Mouse (Mus musculus): Measurements from ENCODE around the gene Adipoq.

Adipoq gene

GRCm38 (mm10) chr16:23114339-23115171 is 31.8 kb upstream of the Adipoq start:
- intact Hi-C loops (cut with DNase I): no loop called here

- intact Hi-C loops (cut with DNase I): no loop called here
Observed at GRCm38 (mm10) chr16:23115486-23115885, 30.9 kb upstream of the Adipoq start.

GRCm38 (mm10) chr16:23117173-23117572 is 29.2 kb upstream of the Adipoq start:
- intact Hi-C loops (cut with DNase I): no loop called here

GRCm38 (mm10) chr16:23122446-23122845 is 23.9 kb upstream of the Adipoq start:
- intact Hi-C loops (cut with DNase I): loop anchor here (10.0 kb wide), 1 partner anchor 258 kb away; no protein-coding TSS in a partner anchor

- intact Hi-C loops (cut with DNase I): loop anchor here (10.0 kb wide), 1 partner anchor 258 kb away; no protein-coding TSS in a partner anchor
Observed at GRCm38 (mm10) chr16:23123104-23123503, 23.2 kb upstream of the Adipoq start.

GRCm38 (mm10) chr16:23124398-23124797 is 21.9 kb upstream of the Adipoq start:
- intact Hi-C loops (cut with DNase I): loop anchor here (10.0 kb wide), 1 partner anchor 260 kb away; no protein-coding TSS in a partner anchor

GRCm38 (mm10) chr16:23127311-23127672 is 19.0 kb upstream of the Adipoq start:
- intact Hi-C loops (cut with DNase I): loop anchor here (10.0 kb wide), 1 partner anchor 262 kb away; no protein-coding TSS in a partner anchor

- intact Hi-C loops (cut with DNase I): loop anchor here (10.0 kb wide), 1 partner anchor 263 kb away; no protein-coding TSS in a partner anchor
Observed at GRCm38 (mm10) chr16:23127673-23128375, 18.5 kb upstream of the Adipoq start, which contains the start of gene Rfc4. Gene Rfc4, minus strand, starts transcription at chr16:23127737.

GRCm38 (mm10) chr16:23130303-23130702 is 16.0 kb upstream of the Adipoq start:
- intact Hi-C loops (cut with DNase I): no loop called here

- intact Hi-C loops (cut with DNase I): no loop called here
Observed at GRCm38 (mm10) chr16:23132336-23132735, 14.0 kb upstream of the Adipoq start.

GRCm38 (mm10) chr16:23135421-23136149 is 10.8 kb upstream of the Adipoq start:
- intact Hi-C loops (cut with DNase I): loop anchor here (1.0 kb wide), 1 partner anchor 47 kb away; no protein-coding TSS in a partner anchor

- intact Hi-C loops (cut with DNase I): no loop called here
Observed at GRCm38 (mm10) chr16:23136406-23136970, 9.8 kb upstream of the Adipoq start.

GRCm38 (mm10) chr16:23140911-23141310 is 5.4 kb upstream of the Adipoq start:
- intact Hi-C loops (cut with DNase I): no loop called here

- intact Hi-C loops (cut with DNase I): no loop called here
Observed at GRCm38 (mm10) chr16:23144326-23144725, 2.0 kb upstream of the Adipoq start.

- intact Hi-C loops (cut with DNase I): no loop called here
Observed at GRCm38 (mm10) chr16:23145211-23145610, 1.1 kb upstream of the Adipoq start.

GRCm38 (mm10) chr16:23148936-23149335 is 2.6 kb downstream of the Adipoq start:
- intact Hi-C loops (cut with DNase I): no loop called here

GRCm38 (mm10) chr16:23149396-23149795 is 3.1 kb downstream of the Adipoq start:
- intact Hi-C loops (cut with DNase I): no loop called here

GRCm38 (mm10) chr16:23151423-23151822 is 5.1 kb downstream of the Adipoq start:
- intact Hi-C loops (cut with DNase I): loop anchor here (1.0 kb wide), 1 partner anchor 252 kb away; no protein-coding TSS in a partner anchor

GRCm38 (mm10) chr16:23154261-23154660 is 7.9 kb downstream of the Adipoq start:
- intact Hi-C loops (cut with DNase I): no loop called here

GRCm38 (mm10) chr16:23157013-23157412 is 10.7 kb downstream of the Adipoq start:
- intact Hi-C loops (cut with DNase I): loop anchor here (5.0 kb wide), 1 partner anchor 65 kb away; the partner anchor contains the start of gene St6gal1

- intact Hi-C loops (cut with DNase I): loop anchor here (5.0 kb wide), 1 partner anchor 64 kb away; the partner anchor contains the start of gene St6gal1
Observed at GRCm38 (mm10) chr16:23158292-23158691, 12.0 kb downstream of the Adipoq start.

Measured in adrenal gland (tissue).